ENCODE assay signal across 10 mouse cellular contexts in genomic region chr5:134946857-134947255, GRCm38 (mm10). TPM values are rescaled to one million over a fixed set of nuclear protein-coding genes. Genes with fewer than 3 reads are reported as not detected.
DNase-seq lines count a peak whose midpoint lies in the region; ATAC-seq and TF ChIP-seq lines count a peak whose summit lies in the region.
"Had no signal": no experiment of that assay in that cellular context is flagged by ENCODE, and none has a peak within 500 bp of the region (broad histone marks: within the 10 kb centered on the region; RNA-seq: fewer than 3 reads in every experiment).

TSS of gene Cldn4 (minus strand) at chr5:134946934.

- no peaks in the 10 kb centered on the region for H3K36me3 ChIP-seq in ES-Bruce4 (ENCODE audit: control insufficient read depth, insufficient read depth, low read length, poor library complexity, severe bottlenecking)
- H3K36me3 ChIP-seq in midbrain, embryonic 14.5 days (ENCODE audit: control insufficient read depth, insufficient read depth, low read length), result no peaks in the 10 kb centered on the region

- TF ChIP-seq EP300 in ES-Bruce4 (IDR thresholded peaks at IDR 0.05; ENCODE audit: insufficient read depth, low read depth, low read length), result peak; percentile 98

- peaks cover 4% of the 10 kb centered on the region for H3K4me1 ChIP-seq in ES-Bruce4 (ENCODE audit: control insufficient read depth, insufficient read depth, low read length)
- H3K4me1 ChIP-seq in midbrain, embryonic 14.5 days (ENCODE audit: control insufficient read depth, insufficient read depth, low read length), result no peaks in the 10 kb centered on the region

- 9% methylated on average over 11 of the region's 11 CpGs for WGBS in midbrain, embryonic 14.5 days

- peak within 1 kb of the TSS; percentile 85 for H3K9ac ChIP-seq in ES-Bruce4 (ENCODE audit: low read depth, poor library complexity, severe bottlenecking)
- no peak within 1 kb of the TSS for H3K9ac ChIP-seq in midbrain, embryonic 14.5 days (replicated peaks; ENCODE audit: low read length)

- TF ChIP-seq POLR2A in ES-Bruce4 (IDR thresholded peaks at IDR 0.05; ENCODE audit: insufficient read depth, low read length), result peak; percentile 97

- ATAC-seq in midbrain, embryonic 14.5 days (ENCODE audit: low FRiP score, low TSS enrichment), result no peak

- intact Hi-C loops in left cerebral cortex, postnatal 14 days (cut with DNase I), result no loop called here

- H3K9me3 ChIP-seq in ES-Bruce4 (replicated peaks; ENCODE audit: control insufficient read depth, insufficient read depth, low read length, poor library complexity, severe bottlenecking), result no peaks in the 10 kb centered on the region
- H3K9me3 ChIP-seq in midbrain, embryonic 14.5 days (ENCODE audit: control insufficient read depth, low read length), result no peaks in the 10 kb centered on the region

- peak within 1 kb of the TSS; percentile 85 for H3K27ac ChIP-seq in ES-Bruce4 (ENCODE audit: insufficient read depth, low read length)
- no peak within 1 kb of the TSS for H3K27ac ChIP-seq in midbrain, embryonic 14.5 days (replicated peaks; ENCODE audit: low read depth, low read length)

- no peaks in the 10 kb centered on the region for H3K27me3 ChIP-seq in ES-Bruce4 (ENCODE audit: control insufficient read depth, insufficient read depth, low read length, poor library complexity, severe bottlenecking)
- H3K27me3 ChIP-seq in midbrain, embryonic 14.5 days (ENCODE audit: control insufficient read depth, insufficient read depth, low read length), result peaks cover 27% of the 10 kb centered on the region

- DNase-seq in WW6 (ENCODE audit: low read depth, low spot score), result peak; percentile 56
- peak; percentile 70 for DNase-seq in kidney, postnatal 10 days
- no peak for DNase-seq in midbrain, embryonic 14.5 days
- DNase-seq in left cerebral cortex, postnatal 14 days (ENCODE audit: low spot score in 2 of 2), result no peak
- no peak for DNase-seq in cerebellum, postnatal 4 days (ENCODE audit: low spot score in 2 of 2)
- no peak for DNase-seq in ovary, postnatal 36 days (ENCODE audit: low spot score)
- DNase-seq in layer of hippocampus, adult 9-11 months, result no peak
- DNase-seq: cerebellum, adult 9-10 months had no signal

- peak within 1 kb of the TSS; percentile 3; the same call in 1 of the 2 replicates for H3K4me2 ChIP-seq in midbrain, embryonic 14.5 days (ENCODE audit: low read length)

- H3K4me3 ChIP-seq in ES-Bruce4 (ENCODE audit: low read depth, low read length), result peak within 1 kb of the TSS; percentile 96
- no peak within 1 kb of the TSS for H3K4me3 ChIP-seq in midbrain, embryonic 14.5 days (replicated peaks; ENCODE audit: low read depth, low read length)

- no peak for TF ChIP-seq CTCF in ES-Bruce4 (IDR thresholded peaks at IDR 0.05; ENCODE audit: low read depth, low read length)

RNA-seq across cellular contexts. Expression of gene Cldn4, which starts in this region (rescaled TPM):
- polyA plus RNA-seq in ES-Bruce4 (2011; ENCODE audit: insufficient read depth, insufficient read length, low read depth, missing spikeins), result 259 and 279 TPM in 2 replicates
- polyA plus RNA-seq in midbrain, embryonic 14.5 days (2014; fragmentation: Nextera tagmentation; extraction: Ambion mirVana), result not detected in 2 replicates
- not detected for total RNA-seq in left cerebral cortex, postnatal 14 days (2021)
- polyA plus RNA-seq: neural tube, embryonic 14.5 days had no signal

Comparison
In these comparisons a context has a peak if more than half of its experiments do, and no peak if none do; other contexts are left out.
1. RNA of gene Cldn4 (polyA plus RNA-seq): 259 to 279 TPM in ES-Bruce4; not detected in midbrain, embryonic 14.5 days; every median in the first group is over 100 times any median in the second.
2. DNase-seq: peak in WW6 (single experiment) and kidney, postnatal 10 days (single experiment); none in midbrain, embryonic 14.5 days (single experiment), left cerebral cortex, postnatal 14 days (0 of 2), cerebellum, postnatal 4 days (0 of 2), ovary, postnatal 36 days (single experiment) and layer of hippocampus, adult 9-11 months (single experiment).